Mouse (Mus musculus): ENCODE measurements at regions not wholly inside any gene's neighbourhood (a gene's known extent, or its start where the extent isn't known, plus 50 kb on each side); places are given as distances from the start of the nearest gene placed in this dataset.

DNA sequence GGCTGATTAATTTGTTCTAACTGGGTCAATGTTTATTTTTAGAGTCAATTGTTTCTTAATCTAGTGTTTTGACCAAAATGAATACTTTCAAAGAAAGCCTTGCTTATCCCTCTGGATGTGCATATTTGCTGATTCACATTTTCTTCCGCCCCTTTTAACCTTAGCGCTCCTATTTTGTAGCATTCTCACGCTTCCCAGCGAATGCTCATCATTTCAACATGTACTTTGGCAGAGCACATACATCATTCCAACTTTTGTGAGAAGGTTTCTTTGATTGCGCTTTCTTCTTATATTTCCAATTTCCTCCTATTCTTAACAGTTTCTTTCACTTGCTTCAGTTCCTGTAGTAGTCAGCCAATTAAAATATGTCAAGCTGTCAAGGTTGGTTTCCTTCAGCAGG, 998.7 kb downstream of the Tecrl start:
- no peak for TF ChIP-seq CTCF (IDR thresholded peaks at IDR 0.05; ENCODE audit: low read depth)
- TF ChIP-seq EP300 (IDR thresholded peaks at IDR 0.05; ENCODE audit: low read depth): no peak

All from liver, postnatal 0 days (tissue).